Mouse (Mus musculus) T-helper 17 cell (primary cell): ENCODE measurements at regions not wholly inside any gene's neighbourhood (a gene's known extent, or its start where the extent isn't known, plus 50 kb on each side); places are given as distances from the start of the nearest gene placed in this dataset.

Experiments
- in situ Hi-C, 2 experiments: fragments of 300-600 bp; cut with MboI, MseI; formaldehyde crosslinking; loops; 1 replicate in 1 of 2; 2 replicates in 1 of 2; pipeline ENCODE4 v1.15.1; 2025; ENCODE audit warnings: high pct_unique_total_duplicates in 2 of 2

DNA sequence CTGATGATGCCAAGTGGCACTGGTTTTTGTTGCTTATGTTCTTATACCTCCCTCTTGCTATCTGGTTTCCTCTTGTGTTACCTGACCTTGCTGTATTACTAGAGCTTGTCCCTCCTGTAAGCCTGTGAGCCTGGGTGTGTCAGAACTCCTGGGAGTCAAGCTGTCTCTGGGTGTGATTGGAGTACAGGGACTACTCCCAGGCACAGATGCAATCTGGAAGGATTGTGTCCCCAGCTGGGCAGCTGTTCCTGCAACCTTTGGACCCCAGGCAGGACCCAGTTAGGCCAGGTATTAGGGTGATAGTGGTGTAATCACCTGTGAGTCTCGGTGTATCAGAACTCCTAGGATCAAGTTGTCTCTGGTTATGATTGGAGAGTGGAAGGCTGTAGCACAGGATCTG lies 97.4 kb upstream of the Dock11 start:
- in situ Hi-C loops, result no loop called here

DNA sequence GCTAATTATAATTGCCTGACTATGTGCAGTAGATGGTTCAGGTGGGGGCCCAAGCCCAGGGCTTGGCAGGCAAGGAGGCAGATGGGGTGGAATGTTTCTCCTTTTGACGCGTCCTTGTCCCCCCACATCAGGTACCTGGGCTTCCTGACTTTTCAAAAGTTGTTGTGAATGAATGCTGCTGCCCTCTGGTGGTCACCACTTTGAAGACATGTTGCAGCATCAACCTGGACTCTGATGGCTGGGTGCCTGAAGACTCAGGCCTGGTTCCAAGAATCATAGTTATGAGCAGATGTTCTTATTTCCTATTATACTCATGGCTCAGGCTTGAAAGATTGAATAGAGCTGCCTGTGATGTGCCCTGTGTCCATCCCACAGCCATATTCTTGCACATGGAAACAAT lies 75.4 kb upstream of the Dock11 start:
- in situ Hi-C loops, result no loop called here

DNA sequence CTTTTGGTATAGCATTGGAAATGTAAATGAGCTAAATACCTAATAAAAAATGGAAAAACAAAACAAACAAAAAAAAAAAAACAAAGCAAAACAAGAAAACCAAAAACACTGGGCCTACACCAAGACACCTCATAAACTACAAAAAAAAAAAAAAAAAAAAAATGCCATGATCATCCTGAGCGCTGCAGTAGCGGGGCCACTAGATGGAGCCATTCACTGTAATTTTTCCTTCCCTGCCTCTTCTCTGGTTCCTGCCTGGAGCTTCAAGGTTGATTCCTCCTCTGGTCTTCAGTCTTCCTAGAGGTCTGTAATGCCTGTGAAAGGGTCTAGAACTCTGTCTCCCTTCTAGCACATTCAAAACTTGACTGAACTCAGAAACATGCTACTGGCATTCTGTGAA lies 54.2 kb upstream of the Dock11 start:
- in situ Hi-C loops, result loop anchor here (5.0 to 10.0 kb wide), 3 partner anchors 163 to 340 kb away; no protein-coding TSS in a partner anchor

DNA sequence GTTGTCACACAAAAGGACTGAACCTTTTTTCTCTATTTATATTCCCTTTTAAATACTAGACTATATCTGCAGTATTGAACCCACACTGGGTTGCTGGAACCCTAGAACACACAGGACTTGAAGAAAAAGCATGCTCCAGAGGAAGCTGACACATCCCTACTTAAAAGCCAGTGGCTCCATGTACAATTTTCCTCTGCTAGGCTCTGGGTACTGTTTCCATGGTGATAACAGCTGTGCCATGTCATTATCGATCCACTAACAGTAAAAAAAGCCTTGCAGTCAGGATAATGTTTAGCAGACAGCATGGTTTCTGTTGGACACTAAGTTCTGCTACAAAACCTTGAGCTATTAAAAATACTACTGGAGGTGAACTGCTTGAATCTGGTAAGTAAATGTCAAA lies 50.6 kb upstream of the Dock11 start:
- in situ Hi-C loops, result loop anchor here in 1 of 2 experiments (5.0 to 10.0 kb wide), 2 partner anchors 159 to 337 kb away; no protein-coding TSS in a partner anchor
